Mouse (Mus musculus) olfactory bulb, adult 2 months (tissue): ENCODE results near the gene Olfr1200.

Source experiments
- CTCF ChIP-seq: fragments of 200-500 bp; IDR thresholded peaks from 2 replicates; pipeline ENCODE4 v1.5.1; 2012; ENCODE audit warnings: low read depth, mild to moderate bottlenecking, low read length, moderate library complexity; ENCODE audit not compliant: insufficient read depth
- POLR2A ChIP-seq: fragments of 200-500 bp; IDR thresholded peaks from 2 replicates; pipeline ENCODE4 v1.6.1; 2012; ENCODE audit warnings: mild to moderate bottlenecking, low read depth, low read length, moderate library complexity; ENCODE audit not compliant: insufficient read depth

- no peak for TF ChIP-seq POLR2A
- TF ChIP-seq CTCF: no peak
Observed at GRCm38 (mm10) chr2:88732266-88732665, 38.0 kb downstream of the Olfr1200 start, which contains the start of gene Olfr1197.
